In the genomic region with DNA sequence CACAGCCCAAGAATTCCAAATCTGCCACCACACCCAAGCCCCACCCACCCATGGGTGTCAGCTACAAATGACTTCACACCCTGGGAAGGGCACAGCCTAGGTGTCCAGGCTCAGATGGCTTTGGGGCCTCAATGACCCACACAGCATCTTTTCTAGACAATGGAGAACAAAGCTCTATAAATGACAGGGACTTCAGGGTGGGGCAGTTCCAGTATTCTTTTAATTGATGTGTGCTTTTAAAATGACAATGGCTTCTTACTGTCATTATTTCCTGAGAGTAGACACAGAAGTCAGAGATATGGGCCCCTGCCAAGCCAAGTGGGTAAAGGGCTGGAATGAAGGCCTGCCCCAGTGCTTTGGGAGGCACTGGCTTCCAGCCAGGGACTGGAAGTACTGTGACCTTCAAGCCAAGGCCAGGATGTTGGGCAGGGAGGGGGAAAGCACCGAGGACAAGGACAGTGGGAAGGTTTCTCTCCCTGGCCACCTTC, we compare ENCODE assay signal across 14 mouse cellular contexts. TPM values are rescaled to one million over a fixed set of nuclear protein-coding genes. Genes with fewer than 3 reads are reported as not detected.
DNase-seq lines count a peak whose midpoint lies in the region; ATAC-seq lines count a peak whose summit lies in the region.
"Had no signal": no experiment of that assay in that cellular context is flagged by ENCODE, and none has a peak within 500 bp of the region (broad histone marks: within the 10 kb centered on the region; RNA-seq: fewer than 3 reads in every experiment).

No protein-coding gene starts in this region.

- no peak overlapping the region for H3K27ac ChIP-seq in heart, embryonic 10.5 days
- no peak overlapping the region for H3K27ac ChIP-seq in midbrain, embryonic 15.5 days
- H3K27ac ChIP-seq: embryonic facial prominence, embryonic 12.5 days; forebrain, embryonic 15.5 days; hindbrain, embryonic 15.5 days; liver, embryonic 13.5 days had no signal

- WGBS in heart, embryonic 10.5 days: 34% methylated on average over 1 of the region's 1 CpGs
- WGBS in midbrain, embryonic 15.5 days: 87% methylated on average over 1 of the region's 1 CpGs

- H3K9me3 ChIP-seq in heart, embryonic 10.5 days: no peaks in the 10 kb centered on the region
- no peaks in the 10 kb centered on the region for H3K9me3 ChIP-seq in midbrain, embryonic 15.5 days
- H3K9me3 ChIP-seq: embryonic facial prominence, embryonic 12.5 days; forebrain, embryonic 15.5 days; hindbrain, embryonic 15.5 days; liver, embryonic 13.5 days had no signal

- H3K4me3 ChIP-seq in heart, embryonic 10.5 days: no peak overlapping the region
- no peak overlapping the region for H3K4me3 ChIP-seq in midbrain, embryonic 15.5 days
- H3K4me3 ChIP-seq: embryonic facial prominence, embryonic 12.5 days; forebrain, embryonic 15.5 days; hindbrain, embryonic 15.5 days; liver, embryonic 13.5 days had no signal

- no peak overlapping the region for H3K4me2 ChIP-seq in midbrain, embryonic 15.5 days
- H3K4me2 ChIP-seq: embryonic facial prominence, embryonic 12.5 days; forebrain, embryonic 15.5 days; hindbrain, embryonic 15.5 days; liver, embryonic 13.5 days had no signal

- no peak overlapping the region for H3K9ac ChIP-seq in midbrain, embryonic 15.5 days
- H3K9ac ChIP-seq: embryonic facial prominence, embryonic 12.5 days; forebrain, embryonic 15.5 days; hindbrain, embryonic 15.5 days; liver, embryonic 13.5 days had no signal

- intact Hi-C loops in left cerebral cortex, postnatal 4 days (cut with DNase I): no loop called here

- peaks cover 24% of the 10 kb centered on the region; the same call in 1 of the 2 replicates for H3K4me1 ChIP-seq in heart, embryonic 10.5 days
- H3K4me1 ChIP-seq in midbrain, embryonic 15.5 days: no peaks in the 10 kb centered on the region
- H3K4me1 ChIP-seq: embryonic facial prominence, embryonic 12.5 days; hindbrain, embryonic 15.5 days had no signal

- ATAC-seq in midbrain, embryonic 15.5 days (replicated peaks): no peak
- ATAC-seq: forebrain, embryonic 15.5 days; midbrain, embryonic 16.5 days; Patski had no signal

- H3K27me3 ChIP-seq in heart, embryonic 10.5 days (ENCODE audit: insufficient read depth, poor library complexity, severe bottlenecking): peaks cover 31% of the 10 kb centered on the region
- no peaks in the 10 kb centered on the region for H3K27me3 ChIP-seq in midbrain, embryonic 15.5 days (replicated peaks)
- H3K27me3 ChIP-seq: embryonic facial prominence, embryonic 12.5 days; forebrain, embryonic 15.5 days; hindbrain, embryonic 15.5 days; liver, embryonic 13.5 days; Patski had no signal

- no peaks in the 10 kb centered on the region for H3K36me3 ChIP-seq in heart, embryonic 10.5 days
- H3K36me3 ChIP-seq in midbrain, embryonic 15.5 days (replicated peaks): no peaks in the 10 kb centered on the region
- H3K36me3 ChIP-seq: embryonic facial prominence, embryonic 12.5 days; forebrain, embryonic 15.5 days; liver, embryonic 13.5 days had no signal

- DNase-seq in heart, adult 11 months: peak; percentile 98
- no peak for DNase-seq in heart, embryonic 10.5 days (ENCODE audit: low spot score)
- peak; percentile 91 to 93 for DNase-seq in adrenal gland, postnatal 36 days
- DNase-seq in heart, postnatal 4 days: peak; percentile 82
- peak; percentile 81 for DNase-seq in lung, postnatal 25 days (ENCODE audit: low spot score)
- no peak for DNase-seq in left cerebral cortex, postnatal 4 days
- DNase-seq in layer of hippocampus, postnatal 14 days (ENCODE audit: low spot score in 2 of 2): no peak
- DNase-seq: liver, embryonic 13.5 days had no signal

RNA-seq across cellular contexts. Expression of gene Armc2, which starts 20.5 kb away (rescaled TPM):
- 0.99 and 1.4 TPM in 2 replicates for polyA plus RNA-seq in heart, embryonic 10.5 days (2016; fragmentation: Nextera tagmentation; extraction: Ambion mirVana)
- total RNA-seq in adrenal gland, postnatal 36 days (2021): 1 to 10 TPM; 1.2 to 3.8 TPM
- 1 to 10 TPM; 1.2 to 1.6 TPM for total RNA-seq in heart, postnatal 4 days (2021)
- 11.3 and 11.9 TPM in 2 replicates for polyA plus RNA-seq in midbrain, embryonic 15.5 days (2015; fragmentation: Nextera tagmentation; extraction: Ambion mirVana)
- 10 to 100 TPM; 16.5 to 18.5 TPM for total RNA-seq in left cerebral cortex, postnatal 4 days (2021)
- total RNA-seq in layer of hippocampus, postnatal 14 days (2021): 1 to 10 TPM; 8.6 to 9.1 TPM

Comparison
In these comparisons a context has a peak if more than half of its experiments do, and no peak if none do; other contexts are left out.
1. DNase-seq: peak in heart, adult 11 months (single experiment), adrenal gland, postnatal 36 days (2 of 2), heart, postnatal 4 days (single experiment) and lung, postnatal 25 days (single experiment); none in heart, embryonic 10.5 days (single experiment), left cerebral cortex, postnatal 4 days (single experiment) and layer of hippocampus, postnatal 14 days (0 of 2).